Mouse (Mus musculus): ENCODE measurements around the gene Sestd1. TPM values are rescaled to one million over a fixed set of nuclear protein-coding genes. Genes with fewer than 3 reads are reported as not detected.

Sestd1 gene
- polyA plus RNA-seq, 1 experiment from 2014 or later, result 27.3 TPM

GRCm38 (mm10) chr2:77171444-77172240 lies 108.8 kb downstream of the Sestd1 start:
- Histone ChIP-seq H3K27me3 (ENCODE audit: control insufficient read depth, insufficient read depth, low read length) (no peaks in the 10 kb centered on the region), H3K9me3 (ENCODE audit: control insufficient read depth, low read length) (no peaks in the 10 kb centered on the region), H3K4me2 (replicated peaks; ENCODE audit: low read depth, low read length) (0 out of 2 replicates have a peak overlapping the region, but pooled peaks have one; percentile 19), H3K9ac (ENCODE audit: low read depth, low read length) (no peak overlapping the region), H3K4me1 (replicated peaks; ENCODE audit: control insufficient read depth, insufficient read depth, low read length) (0 out of 2 replicates have a peak, but pooled peaks cover 2% of the 10 kb centered on the region), H3K27ac (ENCODE audit: low read depth, low read length) (no peak overlapping the region), H3K4me3 (ENCODE audit: low read depth, low read length) (no peak overlapping the region), H3K36me3 (ENCODE audit: control insufficient read depth, insufficient read depth, low read length) (no peaks in the 10 kb centered on the region)
- DNase-seq (ENCODE audit: low spot score), result peak; percentile 31
- no peak for ATAC-seq (ENCODE audit: low FRiP score)
- WGBS, result 52% methylated on average over 23 of the region's 23 CpGs

GRCm38 (mm10) chr2:77170633-77171105 lies 109.7 kb downstream of the Sestd1 start, which contains the start of gene Ccdc141:
TSS of gene Ccdc141 (minus strand) at chr2:77170636.
- ATAC-seq (ENCODE audit: low FRiP score), result no peak
- Histone ChIP-seq H3K4me1 (replicated peaks; ENCODE audit: control insufficient read depth, insufficient read depth, low read length) (0 out of 2 replicates have a peak, but pooled peaks cover 2% of the 10 kb centered on the region), H3K9ac (ENCODE audit: low read depth, low read length) (peak within 1 kb of the TSS; percentile 45; the same call in 1 of the 2 replicates), H3K4me2 (replicated peaks; ENCODE audit: low read depth, low read length) (peak within 1 kb of the TSS; percentile 64), H3K36me3 (ENCODE audit: control insufficient read depth, insufficient read depth, low read length) (no peaks in the 10 kb centered on the region), H3K4me3 (ENCODE audit: low read depth, low read length) (peak within 1 kb of the TSS; percentile 35), H3K27ac (ENCODE audit: low read depth, low read length) (no peak within 1 kb of the TSS), H3K27me3 (ENCODE audit: control insufficient read depth, insufficient read depth, low read length) (no peaks in the 10 kb centered on the region), H3K9me3 (ENCODE audit: control insufficient read depth, low read length) (no peaks in the 10 kb centered on the region)
- WGBS, result 20% methylated on average over 3 of the region's 6 CpGs
- no peak for DNase-seq (ENCODE audit: low spot score)

- H3K4me1 ChIP-seq (replicated peaks; ENCODE audit: control insufficient read depth, insufficient read depth, low read length), result 0 out of 2 replicates have a peak, but pooled peaks cover 2% of the 10 kb centered on the region
Observed at GRCm38 (mm10) chr2:77169916-77170632, 110.3 kb downstream of the Sestd1 start.

GRCm38 (mm10) chr2:77169218-77169617 lies 111.2 kb downstream of the Sestd1 start:
- Histone ChIP-seq H3K36me3 (ENCODE audit: control insufficient read depth, insufficient read depth, low read length) (no peaks in the 10 kb centered on the region), H3K9ac (ENCODE audit: low read depth, low read length) (no peak overlapping the region), H3K4me2 (replicated peaks; ENCODE audit: low read depth, low read length) (no peak overlapping the region), H3K9me3 (ENCODE audit: control insufficient read depth, low read length) (no peaks in the 10 kb centered on the region), H3K27me3 (ENCODE audit: control insufficient read depth, insufficient read depth, low read length) (no peaks in the 10 kb centered on the region), H3K4me3 (ENCODE audit: low read depth, low read length) (no peak overlapping the region), H3K27ac (ENCODE audit: low read depth, low read length) (no peak overlapping the region), H3K4me1 (replicated peaks; ENCODE audit: control insufficient read depth, insufficient read depth, low read length) (0 out of 2 replicates have a peak, but pooled peaks cover 2% of the 10 kb centered on the region)
- WGBS, result 88% methylated on average over 4 of the region's 4 CpGs
- no peak for ATAC-seq (ENCODE audit: low FRiP score)
- DNase-seq (ENCODE audit: low spot score), result no peak

More at GRCm38 (mm10) chr2:77169916-77170632, 110.3 kb downstream of the Sestd1 start:
- Histone ChIP-seq H3K27me3 (ENCODE audit: control insufficient read depth, insufficient read depth, low read length) (no peaks in the 10 kb centered on the region), H3K27ac (ENCODE audit: low read depth, low read length) (no peak overlapping the region), H3K36me3 (ENCODE audit: control insufficient read depth, insufficient read depth, low read length) (no peaks in the 10 kb centered on the region), H3K9ac (ENCODE audit: low read depth, low read length) (peak overlapping the region; percentile 45; the same call in 1 of the 2 replicates), H3K4me3 (ENCODE audit: low read depth, low read length) (peak overlapping the region; percentile 35), H3K9me3 (ENCODE audit: control insufficient read depth, low read length) (no peaks in the 10 kb centered on the region), H3K4me2 (replicated peaks; ENCODE audit: low read depth, low read length) (peak overlapping the region; percentile 64)
- 5% methylated on average over 21 of the region's 21 CpGs for WGBS
- DNase-seq (ENCODE audit: low spot score) (peak; percentile 56), ATAC-seq (ENCODE audit: low FRiP score) (peak; percentile 59)

GRCm38 (mm10) chr2:77168781-77169180 lies 111.6 kb downstream of the Sestd1 start:
- Histone ChIP-seq H3K27me3 (ENCODE audit: control insufficient read depth, insufficient read depth, low read length) (no peaks in the 10 kb centered on the region), H3K36me3 (ENCODE audit: control insufficient read depth, insufficient read depth, low read length) (no peaks in the 10 kb centered on the region), H3K4me1 (replicated peaks; ENCODE audit: control insufficient read depth, insufficient read depth, low read length) (0 out of 2 replicates have a peak, but pooled peaks cover 2% of the 10 kb centered on the region), H3K4me3 (ENCODE audit: low read depth, low read length) (no peak overlapping the region), H3K9ac (ENCODE audit: low read depth, low read length) (no peak overlapping the region), H3K4me2 (replicated peaks; ENCODE audit: low read depth, low read length) (no peak overlapping the region), H3K9me3 (ENCODE audit: control insufficient read depth, low read length) (no peaks in the 10 kb centered on the region), H3K27ac (ENCODE audit: low read depth, low read length) (no peak overlapping the region)
- DNase-seq (ENCODE audit: low spot score) (no peak), ATAC-seq (ENCODE audit: low FRiP score) (no peak)
- 95% methylated on average over 7 of the region's 7 CpGs for WGBS

GRCm38 (mm10) chr2:77168081-77168685 lies 112.2 kb downstream of the Sestd1 start:
- no peak for ATAC-seq (ENCODE audit: low FRiP score)
- H3K36me3 ChIP-seq (ENCODE audit: control insufficient read depth, insufficient read depth, low read length), result no peaks in the 10 kb centered on the region
- no peak overlapping the region for H3K9ac ChIP-seq (ENCODE audit: low read depth, low read length)
- H3K9me3 ChIP-seq (ENCODE audit: control insufficient read depth, low read length), result no peaks in the 10 kb centered on the region
- no peak overlapping the region for H3K27ac ChIP-seq (ENCODE audit: low read depth, low read length)
- no peaks in the 10 kb centered on the region for H3K27me3 ChIP-seq (ENCODE audit: control insufficient read depth, insufficient read depth, low read length)
- DNase-seq (ENCODE audit: low spot score), result no peak
- H3K4me2 ChIP-seq (replicated peaks; ENCODE audit: low read depth, low read length), result no peak overlapping the region
- no peak overlapping the region for H3K4me3 ChIP-seq (ENCODE audit: low read depth, low read length)
- WGBS, result 85% methylated on average over 13 of the region's 13 CpGs
- H3K4me1 ChIP-seq (replicated peaks; ENCODE audit: control insufficient read depth, insufficient read depth, low read length), result 0 out of 2 replicates have a peak, but pooled peaks cover 2% of the 10 kb centered on the region

GRCm38 (mm10) chr2:77166366-77166765 lies 114.0 kb downstream of the Sestd1 start:
- Histone ChIP-seq H3K9me3 (ENCODE audit: control insufficient read depth, low read length) (no peaks in the 10 kb centered on the region), H3K36me3 (ENCODE audit: control insufficient read depth, insufficient read depth, low read length) (no peaks in the 10 kb centered on the region), H3K27ac (ENCODE audit: low read depth, low read length) (no peak overlapping the region), H3K4me2 (replicated peaks; ENCODE audit: low read depth, low read length) (no peak overlapping the region), H3K4me1 (replicated peaks; ENCODE audit: control insufficient read depth, insufficient read depth, low read length) (0 out of 2 replicates have a peak, but pooled peaks cover 2% of the 10 kb centered on the region), H3K27me3 (ENCODE audit: control insufficient read depth, insufficient read depth, low read length) (no peaks in the 10 kb centered on the region), H3K9ac (ENCODE audit: low read depth, low read length) (no peak overlapping the region), H3K4me3 (ENCODE audit: low read depth, low read length) (no peak overlapping the region)
- DNase-seq (ENCODE audit: low spot score) (no peak), ATAC-seq (ENCODE audit: low FRiP score) (no peak)
- WGBS, result 81% methylated on average over 4 of the region's 4 CpGs

GRCm38 (mm10) chr2:77164662-77165061 lies 115.7 kb downstream of the Sestd1 start:
- Histone ChIP-seq H3K4me3 (ENCODE audit: low read depth, low read length) (no peak overlapping the region), H3K4me2 (replicated peaks; ENCODE audit: low read depth, low read length) (no peak overlapping the region), H3K27ac (ENCODE audit: low read depth, low read length) (no peak overlapping the region), H3K9me3 (ENCODE audit: control insufficient read depth, low read length) (no peaks in the 10 kb centered on the region), H3K9ac (ENCODE audit: low read depth, low read length) (no peak overlapping the region), H3K4me1 (replicated peaks; ENCODE audit: control insufficient read depth, insufficient read depth, low read length) (no peaks in the 10 kb centered on the region), H3K27me3 (ENCODE audit: control insufficient read depth, insufficient read depth, low read length) (no peaks in the 10 kb centered on the region), H3K36me3 (ENCODE audit: control insufficient read depth, insufficient read depth, low read length) (no peaks in the 10 kb centered on the region)
- WGBS, result 84% methylated on average over 3 of the region's 3 CpGs
- DNase-seq (ENCODE audit: low spot score), result no peak
- ATAC-seq (ENCODE audit: low FRiP score), result no peak
